Mouse (Mus musculus) ES-Bruce4 (cell line): ENCODE data around the gene Sh3rf1.

Experiments
- CTCF ChIP-seq: IDR thresholded peaks from one replicate; pipeline ENCODE4 v1.8.1; 2011; ENCODE audit warnings: low read depth, low read length
- EP300 ChIP-seq: IDR thresholded peaks from 2 replicates; pipeline ENCODE4 v1.6.1; 2011; ENCODE audit warnings: low read depth, low read length; ENCODE audit not compliant: insufficient read depth
- POLR2A ChIP-seq: IDR thresholded peaks from one replicate; pipeline ENCODE4 v1.8.1; 2011; ENCODE audit warnings: low read length; ENCODE audit not compliant: insufficient read depth

- TF ChIP-seq POLR2A (no peak), EP300 (no peak), CTCF (no peak)
Observed at GRCm38 (mm10) chr8:61228678-61229077, 5.0 kb downstream of the Sh3rf1 start.
